Mouse (Mus musculus): ENCODE data around the gene Gmpr. TPM values are rescaled to one million over a fixed set of nuclear protein-coding genes. Genes with fewer than 3 reads are reported as not detected.

The Gmpr gene
- total RNA-seq, 2 experiments from 2014 or later = 163 to 170 TPM

DNA sequence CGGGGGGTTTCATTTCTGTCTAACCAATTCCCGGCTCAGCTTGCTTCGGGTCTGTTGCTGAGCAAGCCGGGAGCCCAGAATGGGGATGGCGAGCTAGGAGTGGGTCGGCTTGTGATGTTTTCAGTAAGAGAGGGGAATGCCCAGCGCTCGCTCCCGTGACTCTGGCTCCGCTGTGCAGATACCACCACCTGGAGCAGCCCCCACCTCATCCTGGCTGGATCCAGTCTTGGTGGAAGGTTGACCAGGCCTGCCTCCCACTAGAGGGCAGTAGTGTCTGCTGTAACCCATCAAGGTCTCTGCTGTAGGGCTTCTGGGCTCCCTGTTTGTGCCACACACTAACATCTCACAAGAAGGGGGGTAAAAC is 31.9 kb downstream of the Gmpr start:
- DNase-seq = peak; percentile 80

DNA sequence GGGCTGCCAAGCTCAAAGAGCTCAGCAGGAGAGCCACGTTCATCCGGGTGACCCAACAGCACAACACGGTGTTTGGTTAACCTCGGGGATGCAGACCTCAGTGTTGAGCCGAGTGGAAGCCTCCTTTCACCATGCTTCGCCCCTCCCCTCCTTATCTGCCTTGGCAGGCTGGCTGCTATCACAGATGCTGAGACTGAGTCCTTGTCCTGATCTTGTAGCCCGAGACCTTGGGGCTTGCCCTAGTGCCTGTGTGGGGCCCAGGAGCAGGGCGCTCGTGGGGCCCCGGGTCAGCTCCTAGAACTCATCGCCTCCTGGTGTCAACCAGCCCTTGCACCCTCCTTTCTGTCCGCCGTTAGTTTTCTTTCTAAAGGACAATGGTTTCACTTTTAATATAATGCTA is 38.7 kb downstream of the Gmpr start:
- DNase-seq = no peak

DNA sequence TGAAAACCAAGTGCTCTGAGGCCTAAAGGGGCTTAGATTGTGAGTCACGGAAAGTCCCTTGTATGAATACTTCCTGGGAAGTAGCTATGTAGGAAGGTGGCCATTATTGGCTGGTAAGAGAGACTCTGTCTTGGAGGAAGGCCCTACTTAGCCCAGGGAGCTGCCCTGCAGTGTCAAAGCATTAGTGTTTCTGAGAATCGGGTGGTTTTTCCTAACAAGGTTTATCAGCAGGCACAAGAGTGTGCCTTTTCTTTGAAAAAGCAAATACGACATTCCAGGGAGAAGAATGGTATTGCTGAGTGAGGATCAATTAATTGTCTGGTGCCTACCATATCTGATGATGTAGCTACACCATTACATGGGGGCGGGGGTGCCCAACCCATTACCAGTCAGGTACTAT is 39.7 kb downstream of the Gmpr start:
- no peak for DNase-seq

DNA sequence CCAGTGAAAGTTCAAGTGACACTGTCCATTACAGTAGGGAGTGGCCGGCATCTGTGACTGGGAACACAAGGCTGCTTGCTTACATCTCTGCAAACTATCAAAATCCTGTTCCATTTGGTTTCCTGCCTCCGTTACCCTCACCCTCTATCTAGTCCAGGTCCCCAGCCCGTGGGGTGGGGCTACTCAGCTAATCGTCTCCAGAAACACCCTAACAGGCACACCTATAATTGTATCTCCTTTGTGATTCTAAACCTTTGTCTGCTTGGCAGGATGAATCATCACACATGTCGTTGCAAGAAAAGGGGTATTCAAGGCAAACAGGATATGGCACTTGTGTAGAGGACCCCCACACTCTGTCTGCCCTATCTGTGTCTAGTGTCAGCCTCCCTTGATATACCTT is 40.3 kb downstream of the Gmpr start:
- no peak for DNase-seq

DNA sequence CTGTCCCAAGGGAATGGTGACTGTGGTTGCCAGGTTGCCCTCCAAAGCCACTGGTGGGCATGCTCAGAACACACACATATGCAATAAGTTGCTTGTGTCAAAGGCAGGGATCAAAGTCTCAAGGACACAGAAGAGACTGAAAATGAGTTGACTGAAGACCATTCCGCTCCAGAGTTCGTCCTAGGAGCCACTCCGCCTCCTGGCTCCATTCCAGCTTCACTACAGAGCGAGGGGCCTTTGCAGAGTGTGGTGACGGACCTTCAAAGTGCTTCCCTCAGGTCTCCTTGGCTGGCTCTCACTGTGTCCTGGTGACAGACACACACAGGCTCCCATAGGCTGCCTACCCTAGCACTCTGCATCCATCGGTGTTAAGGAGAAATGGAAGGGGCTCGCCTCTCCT is 46.4 kb downstream of the Gmpr start:
- DNase-seq = no peak

DNA sequence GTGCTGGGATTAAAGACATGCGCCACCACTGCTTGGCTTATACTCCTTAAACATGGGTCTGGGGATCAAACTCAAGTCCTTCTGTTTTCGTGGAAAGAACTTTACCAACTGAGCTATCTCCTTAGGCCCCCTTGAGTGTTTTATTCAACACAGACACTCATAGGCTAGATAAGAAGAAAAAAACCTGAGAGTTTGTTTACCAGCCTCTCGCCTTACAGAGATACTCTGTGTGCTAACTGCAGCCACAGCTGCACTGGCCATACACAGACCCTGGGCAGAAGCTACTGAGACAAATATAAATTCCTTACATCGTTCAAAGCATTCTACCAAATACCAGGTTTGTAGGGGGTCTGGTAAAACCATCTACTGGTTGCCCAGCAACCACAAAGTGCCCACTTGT is 51.1 kb downstream of the Gmpr start:
- no peak for DNase-seq

DNA sequence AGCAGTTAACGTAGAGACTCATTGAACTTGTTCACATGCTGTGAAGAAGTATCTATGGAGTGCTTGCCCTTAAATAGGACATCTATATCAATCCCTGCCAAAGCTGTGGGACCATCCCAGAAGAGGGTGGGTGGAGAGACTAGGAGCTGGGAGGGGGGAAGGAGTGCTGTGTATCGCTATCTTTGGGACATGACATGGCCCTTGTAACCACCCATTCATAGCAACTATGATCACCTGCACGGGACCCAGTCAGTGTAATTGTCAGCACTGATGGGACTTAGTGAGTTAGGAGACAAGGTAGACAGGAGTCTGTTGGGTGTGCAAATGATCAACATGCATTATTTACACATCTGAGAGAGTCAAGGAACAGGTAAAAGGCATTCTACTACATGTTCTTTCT is 52.0 kb downstream of the Gmpr start:
- DNase-seq = no peak

DNA sequence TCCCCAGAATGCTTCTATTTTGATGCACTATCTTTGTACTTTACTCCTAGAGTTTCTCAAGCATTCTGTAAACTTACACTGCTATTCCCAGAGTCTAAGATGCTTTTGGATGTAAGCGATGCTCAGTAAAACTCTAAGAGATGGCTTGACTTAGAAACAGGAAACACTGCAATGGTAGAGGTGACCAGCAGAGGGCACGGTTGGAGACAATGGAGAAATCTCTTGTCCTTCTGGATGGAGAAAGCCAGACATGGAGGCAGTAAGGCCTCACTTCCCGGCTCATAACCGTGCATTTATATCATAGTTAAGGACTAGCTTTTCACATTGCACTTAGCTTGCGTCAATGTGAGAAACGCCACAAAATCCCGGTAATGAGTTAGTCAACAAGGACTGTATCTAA is 53.3 kb downstream of the Gmpr start:
- DNase-seq = no peak

DNA sequence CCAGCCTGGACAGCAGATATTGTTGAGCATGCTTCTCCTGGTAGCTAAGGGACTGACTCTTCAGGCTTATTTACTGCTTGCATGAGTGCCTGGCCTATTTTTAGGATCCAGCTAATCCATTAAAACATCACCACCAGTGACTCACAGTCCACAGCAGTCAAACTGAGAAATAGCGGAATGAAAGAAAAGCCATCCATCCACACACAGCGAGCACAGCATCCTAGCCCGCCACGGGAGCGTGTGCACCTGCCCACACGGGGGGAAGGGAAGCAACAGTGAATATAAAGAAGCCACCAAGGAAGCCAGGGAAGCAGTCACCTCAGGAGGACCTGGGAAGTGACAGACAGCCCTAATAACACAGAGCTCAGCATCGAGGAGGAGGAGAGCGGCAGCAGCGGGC is 54.8 kb downstream of the Gmpr start:
- no peak for DNase-seq

DNA sequence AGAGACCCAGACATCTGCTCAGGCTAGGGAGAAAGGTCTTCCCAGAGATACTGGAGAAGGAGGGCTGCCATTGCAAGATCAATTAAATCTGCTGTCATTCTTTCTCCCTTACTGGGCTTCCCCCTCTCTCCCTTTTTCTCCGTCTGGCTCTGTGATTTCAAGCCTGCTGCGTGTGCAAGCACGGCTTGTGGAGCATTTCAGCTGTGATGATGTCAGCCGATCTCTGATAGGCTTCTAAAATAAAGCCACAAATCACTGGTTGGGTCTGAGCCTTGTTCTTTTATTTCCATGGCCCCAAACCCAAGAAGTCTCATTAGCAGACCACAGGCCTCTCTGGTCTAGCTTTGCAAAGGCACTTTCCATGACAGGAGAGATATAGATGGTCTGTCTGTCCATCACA is 57.7 kb downstream of the Gmpr start:
- DNase-seq = no peak

DNA sequence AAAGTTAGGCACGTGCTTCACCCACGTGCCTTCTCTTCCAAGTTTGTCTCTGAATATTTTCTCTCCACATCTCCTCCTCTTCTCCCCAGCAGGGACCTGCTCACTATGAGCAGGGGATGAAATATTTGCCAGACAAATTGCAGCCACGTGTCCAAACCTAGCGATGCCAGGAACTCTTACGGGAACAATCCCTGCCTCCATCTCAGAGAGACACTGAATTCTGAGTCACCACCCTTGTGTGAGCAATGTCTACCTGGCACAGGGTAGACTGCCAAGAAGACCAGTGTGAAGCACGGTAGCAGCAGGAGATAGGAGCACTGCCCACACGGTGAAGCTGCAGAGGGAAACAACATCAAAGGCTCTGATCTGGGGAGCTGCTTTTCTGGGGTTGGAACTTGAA is 62.7 kb downstream of the Gmpr start:
- DNase-seq = no peak

DNA sequence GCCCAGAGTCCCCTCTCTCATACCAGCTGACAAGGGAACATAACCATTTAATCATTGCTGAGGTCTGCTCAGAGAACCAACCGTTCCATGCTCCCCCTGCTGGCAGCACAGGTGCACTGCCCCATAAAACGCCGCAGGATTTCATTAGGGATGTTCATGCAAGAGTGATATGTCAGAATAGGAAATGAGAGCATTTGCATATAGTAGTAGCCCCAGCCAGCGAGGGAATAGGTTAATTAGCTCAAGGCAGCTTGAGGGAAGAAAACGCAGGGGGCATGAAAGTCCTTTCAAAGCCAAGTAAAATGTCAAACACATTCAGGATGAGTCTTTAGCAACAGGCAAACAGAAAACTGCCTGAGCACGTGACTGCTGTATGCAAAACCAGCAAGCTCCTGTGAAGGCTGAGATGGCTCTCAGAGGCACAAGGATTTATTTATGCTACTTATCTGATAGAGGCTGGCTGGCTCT is 64.6 kb downstream of the Gmpr start:
- DNase-seq = peak; percentile 80

DNA sequence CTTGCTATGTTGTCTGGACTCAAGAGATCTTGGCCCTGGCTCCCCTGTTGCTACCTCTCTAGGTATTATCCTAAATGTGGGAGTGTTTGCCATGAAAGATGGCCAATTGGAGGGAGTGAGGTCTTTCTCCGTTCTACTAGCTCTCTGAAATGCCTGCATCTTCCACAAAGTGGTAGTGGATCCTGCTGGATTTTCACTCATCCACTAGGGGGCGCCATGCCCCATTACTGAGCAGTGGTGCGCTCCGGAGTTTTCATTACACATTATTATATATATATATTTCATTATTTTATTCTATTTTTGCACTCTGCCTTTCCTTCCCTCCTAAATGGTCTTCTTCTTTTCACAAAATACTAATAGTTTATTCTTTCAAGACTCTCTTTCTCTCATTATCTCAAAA is 65.5 kb downstream of the Gmpr start:
- peak; percentile 77 for DNase-seq

DNA sequence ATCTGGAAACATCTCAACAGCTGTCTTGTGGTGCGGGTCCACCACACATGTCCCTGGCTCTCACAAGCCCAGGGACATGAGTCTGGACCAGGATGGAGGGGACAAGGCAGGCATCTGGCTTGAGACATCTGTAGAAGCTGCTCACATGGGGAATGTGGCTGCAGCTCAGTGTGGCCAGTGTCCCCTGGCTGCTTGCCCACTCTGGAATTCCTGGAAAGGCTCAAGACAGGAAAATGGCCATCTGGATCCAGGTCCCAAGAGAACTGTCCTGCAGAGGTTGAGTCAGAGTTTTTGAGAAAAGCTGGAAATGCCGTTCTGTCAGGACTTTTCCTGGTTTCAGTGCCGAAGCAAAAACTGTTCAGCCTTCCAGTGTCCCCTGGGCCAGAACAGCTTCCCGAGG is 68.9 kb downstream of the Gmpr start:
- DNase-seq = peak; percentile 83

DNA sequence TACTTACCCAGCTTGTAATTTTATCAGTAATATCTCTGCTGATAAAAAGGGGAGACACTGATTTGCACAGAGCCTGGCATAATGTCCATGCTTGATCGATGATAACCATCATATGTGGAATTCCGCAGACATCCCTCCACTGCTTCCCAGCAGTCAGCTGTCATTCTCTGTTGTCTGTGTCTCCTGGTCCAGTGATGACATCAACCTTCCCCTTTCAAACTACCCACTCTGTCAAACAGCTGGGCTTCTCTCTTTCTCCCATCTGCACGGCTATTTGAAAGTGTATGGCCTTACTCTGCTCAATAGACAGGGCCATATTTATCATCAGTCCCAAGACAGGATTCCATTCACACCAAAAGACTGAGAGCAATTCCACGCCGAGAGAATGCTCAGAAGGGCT is 70.1 kb downstream of the Gmpr start:
- no peak for DNase-seq

DNA sequence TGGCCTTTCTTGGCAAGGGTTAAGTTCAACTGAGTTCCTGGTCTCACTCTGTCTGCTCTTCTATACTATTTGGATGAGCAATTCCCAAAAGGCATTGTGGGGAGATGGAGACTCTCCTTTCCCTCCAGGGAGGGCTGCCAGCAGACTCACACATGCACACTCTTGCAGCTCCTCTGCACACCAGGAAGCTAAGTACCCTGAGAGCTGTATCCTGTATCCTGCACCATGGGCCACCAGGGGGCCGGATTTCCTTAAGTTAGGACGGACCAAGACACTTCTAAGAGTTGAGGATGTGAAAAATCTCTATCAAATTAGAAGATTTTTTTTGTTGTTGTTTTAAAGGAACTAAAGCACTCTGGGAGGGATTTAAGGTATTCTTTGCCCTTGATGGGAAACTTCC is 70.5 kb downstream of the Gmpr start:
- DNase-seq = peak; percentile 37

DNA sequence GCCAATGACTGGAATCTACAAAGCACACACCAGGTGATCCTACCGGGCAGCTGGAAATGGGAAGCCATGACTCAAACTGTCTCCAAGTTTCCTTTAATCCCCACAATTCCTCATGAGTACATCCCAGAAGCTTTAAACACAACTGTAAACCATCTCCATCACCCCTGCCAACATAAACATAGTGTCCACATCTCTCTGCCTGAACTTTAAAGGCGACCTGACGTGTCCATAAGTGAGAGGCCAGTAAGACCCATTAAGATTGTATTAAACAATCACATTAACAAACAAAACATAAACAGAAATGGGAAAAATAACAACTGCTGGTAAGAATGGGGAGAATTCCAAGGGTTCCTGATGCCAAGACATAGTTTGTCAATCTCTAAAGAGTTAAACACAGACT is 72.5 kb downstream of the Gmpr start:
- DNase-seq = no peak

DNA sequence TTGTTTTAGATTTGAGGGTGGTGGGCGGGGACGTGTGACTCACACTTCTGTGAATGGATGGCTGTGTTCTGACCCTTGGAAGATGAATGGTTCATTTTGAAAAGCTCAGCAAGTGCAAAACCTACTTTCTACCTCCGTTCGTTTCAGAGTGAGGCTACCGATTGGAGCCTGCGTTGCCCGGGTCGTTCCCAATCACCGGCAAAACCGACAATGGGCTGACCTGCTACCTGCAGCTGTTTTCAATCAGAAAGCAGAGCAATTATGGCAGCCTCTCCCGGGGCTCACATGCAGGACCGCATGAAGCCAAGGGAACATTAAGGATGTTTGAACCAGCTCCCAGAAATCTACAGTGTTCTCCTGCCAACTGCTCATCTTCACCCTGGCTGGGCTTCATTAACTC is 75.0 kb downstream of the Gmpr start:
- DNase-seq = no peak

DNA sequence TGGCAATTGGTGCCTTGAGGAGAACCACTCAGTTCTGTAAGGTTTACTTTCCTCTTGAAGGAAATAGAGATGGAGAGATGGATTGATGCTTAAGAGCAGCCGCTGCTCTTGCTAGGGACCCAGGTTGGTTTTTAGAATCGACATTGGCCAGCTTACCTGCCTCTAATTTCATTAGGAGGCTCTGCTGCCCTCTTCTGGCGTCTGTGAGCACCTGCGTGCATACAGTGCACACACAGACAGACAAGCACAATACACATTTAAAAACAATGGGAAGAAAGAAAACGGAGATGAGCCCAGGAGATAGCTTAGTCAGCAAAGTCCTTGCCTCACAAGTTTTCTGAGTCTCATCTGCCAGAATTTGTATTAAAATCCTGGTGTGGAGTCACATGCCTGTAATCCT is 75.8 kb downstream of the Gmpr start:
- no peak for DNase-seq

DNA sequence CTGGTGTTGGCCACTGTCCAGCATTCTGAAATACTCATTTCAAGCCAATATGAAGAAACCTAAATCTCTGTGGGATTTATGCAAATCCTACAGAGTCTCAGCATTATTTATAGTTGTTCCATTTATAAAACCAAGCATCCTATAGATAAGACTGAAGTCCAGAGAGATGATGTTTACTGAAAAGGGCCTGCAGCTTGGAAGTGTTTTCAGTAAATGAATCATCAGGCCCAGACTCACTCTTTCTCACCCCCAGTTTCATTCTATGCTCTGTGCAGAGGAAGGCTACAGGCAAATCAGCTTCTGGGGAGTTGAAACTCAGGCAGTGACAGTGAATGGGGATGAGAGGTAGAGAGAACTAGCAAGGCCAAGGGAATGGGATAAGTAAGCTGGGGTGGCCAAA is 83.7 kb downstream of the Gmpr start:
- no peak for DNase-seq

DNA sequence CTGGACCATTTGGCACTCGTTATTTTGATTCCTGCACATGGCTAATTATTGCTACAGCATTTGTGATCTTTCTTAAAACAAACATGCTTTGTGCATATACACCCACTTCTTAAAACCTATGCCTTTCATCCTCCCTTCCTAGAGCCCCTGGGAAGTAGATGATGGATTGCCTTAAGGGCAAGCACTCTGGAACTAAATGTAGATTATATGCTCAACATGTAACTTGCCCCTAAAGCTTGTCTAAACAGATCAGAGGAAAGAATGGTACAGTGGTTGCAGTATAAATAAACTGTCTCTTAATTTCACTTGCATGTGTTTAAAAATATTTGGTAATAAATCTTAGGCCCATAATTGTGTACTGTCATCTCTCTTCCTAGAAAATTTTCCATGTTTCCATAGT is 86.7 kb downstream of the Gmpr start:
- no peak for DNase-seq

DNA sequence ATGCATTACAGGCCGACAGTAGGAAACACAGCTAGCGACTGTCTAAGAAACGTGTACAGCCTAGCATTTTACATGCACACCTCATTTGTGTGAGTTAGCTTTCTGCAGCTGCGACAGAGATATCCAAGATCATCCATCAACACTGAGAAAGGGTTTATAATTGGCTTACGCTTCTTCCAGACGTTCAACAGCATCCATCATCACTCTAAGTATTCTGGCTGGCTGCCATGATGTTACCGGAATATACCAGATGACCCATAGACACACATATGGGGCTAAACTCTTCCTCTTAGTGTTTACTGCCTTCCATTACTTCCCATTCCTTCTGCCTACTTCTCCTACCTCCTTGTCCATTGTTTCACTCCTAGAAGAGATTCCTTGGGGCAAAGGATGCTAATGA is 88.2 kb downstream of the Gmpr start:
- no peak for DNase-seq

DNA sequence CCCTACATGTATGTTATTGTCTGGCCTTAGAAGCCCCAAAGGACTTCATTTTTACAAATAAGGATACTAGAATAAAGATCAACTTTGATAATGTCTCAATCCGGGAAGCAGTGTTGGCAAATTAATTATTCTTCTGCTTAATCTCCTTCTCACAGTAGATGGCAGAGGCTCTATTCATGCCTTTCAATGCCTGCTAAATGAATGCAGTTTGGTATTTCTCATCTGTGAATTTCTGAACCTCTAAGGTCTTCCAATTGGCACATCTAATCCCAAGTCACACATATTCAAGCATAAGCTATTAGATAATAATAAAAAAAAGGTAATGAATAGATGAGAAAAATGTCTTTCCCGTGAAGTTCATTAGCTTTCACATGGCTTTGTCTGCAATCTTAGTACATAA is 92.6 kb downstream of the Gmpr start:
- DNase-seq = no peak

DNA sequence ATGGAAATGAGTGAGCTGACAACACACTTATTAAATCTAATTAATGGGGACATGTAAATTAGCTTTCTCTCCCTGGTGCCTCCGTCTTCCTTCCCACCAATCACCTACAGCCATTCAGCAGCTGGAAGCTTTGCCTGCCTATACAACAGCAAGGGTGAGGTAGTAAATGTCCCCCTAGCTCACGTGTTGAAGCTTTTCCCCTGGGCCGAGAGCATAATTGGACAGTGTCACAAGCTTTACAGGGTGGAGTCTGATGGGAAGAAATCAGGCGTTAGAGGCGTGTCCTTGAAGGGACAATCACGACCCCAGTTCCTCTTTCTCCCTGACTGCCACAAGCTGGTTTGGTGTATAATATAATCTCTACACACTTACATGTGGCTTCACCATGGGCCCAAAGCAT is 93.2 kb downstream of the Gmpr start:
- DNase-seq = no peak

All from gastrocnemius, postnatal 10 days (tissue).